24 mouse cellular contexts compared by ENCODE assay signal in the genomic region with DNA sequence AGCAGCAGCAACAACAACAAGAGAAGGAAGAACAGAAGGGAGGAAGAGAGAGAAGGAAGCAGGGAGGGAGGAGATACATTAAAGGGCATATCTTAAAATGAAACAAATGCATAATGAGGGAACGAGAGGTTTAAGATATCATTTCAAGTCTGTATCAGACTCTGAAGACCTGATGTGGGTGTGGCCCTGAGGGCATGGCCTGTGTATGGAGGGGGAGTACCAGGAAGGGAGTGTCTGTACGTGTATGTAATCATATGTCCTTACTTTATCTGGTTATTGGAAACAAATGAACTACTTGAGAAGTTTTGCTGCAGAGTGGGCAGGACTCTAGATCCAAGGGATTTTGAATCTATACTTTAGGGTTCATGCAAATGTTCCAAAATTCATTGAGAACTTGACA.
"Had no signal": no experiment of that assay in that cellular context is flagged by ENCODE, and none has a peak within 500 bp of the region (broad histone marks: within the 10 kb centered on the region; RNA-seq: fewer than 3 reads in every experiment).

No protein-coding gene starts in this region.

- H3K27ac ChIP-seq: gastrocnemius, adult 2 months; heart, embryonic 10.5 days; hindbrain, embryonic 10.5 days; hindbrain, embryonic 12.5 days; hindbrain, embryonic 14.5 days; layer of hippocampus, adult 2 months; left cerebral cortex, adult 2 months; limb, embryonic 10.5 days; limb, embryonic 12.5 days; liver, embryonic 14.5 days had no signal

- H3K9ac ChIP-seq: heart, embryonic 12.5 days; hindbrain, embryonic 12.5 days; hindbrain, embryonic 14.5 days; limb, embryonic 12.5 days; liver, embryonic 14.5 days had no signal

- H3K27me3 ChIP-seq: heart, embryonic 12.5 days; limb, embryonic 12.5 days had no signal

- H3K36me3 ChIP-seq: heart, embryonic 10.5 days; heart, embryonic 12.5 days; hindbrain, embryonic 10.5 days; hindbrain, embryonic 12.5 days; limb, embryonic 10.5 days; limb, embryonic 12.5 days had no signal

- DNase-seq: gastrocnemius, adult 2 months; gastrocnemius, postnatal 10 days; gastrocnemius, postnatal 25 days; heart, adult 18-20 months; heart, postnatal 10 days; heart, postnatal 4 days; kidney, adult 11 months; kidney, adult 2 months; kidney, postnatal 10 days; kidney, postnatal 25 days; kidney, postnatal 4 days had no signal

- ATAC-seq: hindbrain, embryonic 16.5 days; inflammation-experienced regulatory T-cells, adult 6 months; intestine, embryonic 16.5 days had no signal

- H3K4me1 ChIP-seq: heart, embryonic 10.5 days; heart, embryonic 12.5 days; limb, embryonic 12.5 days had no signal

- H3K4me3 ChIP-seq: gastrocnemius, adult 2 months; heart, embryonic 10.5 days; heart, embryonic 12.5 days; hindbrain, embryonic 10.5 days; hindbrain, embryonic 12.5 days; layer of hippocampus, adult 2 months; left cerebral cortex, adult 2 months; limb, embryonic 10.5 days; limb, embryonic 12.5 days had no signal

- H3K9me3 ChIP-seq: heart, embryonic 10.5 days; heart, embryonic 12.5 days; hindbrain, embryonic 10.5 days; hindbrain, embryonic 12.5 days; limb, embryonic 10.5 days; limb, embryonic 12.5 days had no signal

- H3K4me2 ChIP-seq: heart, embryonic 12.5 days; hindbrain, embryonic 12.5 days; hindbrain, embryonic 14.5 days; limb, embryonic 12.5 days had no signal
